Mouse (Mus musculus): ENCODE measurements around the gene Rspry1. TPM values are rescaled to one million over a fixed set of nuclear protein-coding genes. Genes with fewer than 3 reads are reported as not detected.

The Rspry1 gene
- polyA plus RNA-seq, 1 experiment from 2014 or later, result 29.5 TPM

DNA sequence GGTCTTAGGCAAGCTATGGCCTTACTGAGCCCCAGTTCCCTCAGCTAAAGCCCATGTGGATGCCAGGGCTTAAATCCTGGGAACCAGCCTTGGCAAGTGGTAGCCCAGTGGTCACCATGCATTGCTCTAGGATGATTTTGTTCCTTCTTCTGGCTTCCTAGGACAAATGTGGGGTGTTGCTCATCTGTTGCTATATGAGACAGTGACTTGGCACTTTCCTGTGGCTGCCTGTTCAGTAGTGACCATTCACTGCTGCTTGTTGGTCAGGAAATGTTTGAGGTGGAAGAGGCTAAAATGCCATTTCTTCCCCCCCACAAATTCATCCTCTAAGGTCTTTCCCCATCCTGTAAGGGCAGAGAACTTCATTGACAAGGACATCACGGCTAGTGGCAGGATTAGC is 32.3 kb upstream of the Rspry1 start:
- no peak overlapping the region for H3K27ac ChIP-seq (ENCODE audit: low read length)
- peaks cover 5% of the 10 kb centered on the region for H3K36me3 ChIP-seq (ENCODE audit: control insufficient read depth, insufficient read depth, low read length)
- no peaks in the 10 kb centered on the region for H3K27me3 ChIP-seq (replicated peaks; ENCODE audit: control insufficient read depth, insufficient read depth, low read length)
- no peak overlapping the region for H3K9ac ChIP-seq (ENCODE audit: low read depth, low read length)
- H3K4me3 ChIP-seq (ENCODE audit: low read length), result no peak overlapping the region
- ATAC-seq, result no peak
- WGBS, result 75% methylated on average over 1 of the region's 1 CpGs
- no peak overlapping the region for H3K4me2 ChIP-seq (ENCODE audit: low read depth, low read length)
- H3K4me1 ChIP-seq (ENCODE audit: control insufficient read depth, insufficient read depth, low read length), result no peaks in the 10 kb centered on the region
- no peaks in the 10 kb centered on the region for H3K9me3 ChIP-seq (ENCODE audit: control insufficient read depth, low read length)

DNA sequence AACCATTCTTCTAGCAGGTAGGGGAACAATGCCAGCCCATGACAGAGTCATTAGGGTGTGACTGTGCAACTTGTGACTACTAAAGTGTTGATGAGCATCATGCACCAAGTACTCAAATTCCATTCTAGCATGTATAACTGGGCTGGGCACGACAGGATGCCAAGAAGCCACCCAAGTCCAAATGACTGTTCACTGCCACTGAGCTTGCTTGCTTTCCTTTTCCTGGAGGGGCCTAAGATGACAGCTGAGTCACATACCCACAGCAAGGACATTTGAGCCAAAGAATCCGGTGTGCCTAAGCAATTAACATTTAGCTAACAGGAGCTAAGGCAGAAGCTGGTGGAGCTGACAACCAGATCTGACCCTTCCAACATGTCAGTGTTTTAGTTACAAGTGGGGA is 29.8 kb upstream of the Rspry1 start:
- Histone ChIP-seq H3K4me2 (ENCODE audit: low read depth, low read length) (no peak overlapping the region), H3K4me3 (ENCODE audit: low read length) (no peak overlapping the region), H3K9me3 (ENCODE audit: control insufficient read depth, low read length) (no peaks in the 10 kb centered on the region), H3K36me3 (ENCODE audit: control insufficient read depth, insufficient read depth, low read length) (peaks cover 7% of the 10 kb centered on the region), H3K9ac (ENCODE audit: low read depth, low read length) (no peak overlapping the region), H3K27me3 (replicated peaks; ENCODE audit: control insufficient read depth, insufficient read depth, low read length) (no peaks in the 10 kb centered on the region), H3K4me1 (ENCODE audit: control insufficient read depth, insufficient read depth, low read length) (no peaks in the 10 kb centered on the region), H3K27ac (ENCODE audit: low read length) (no peak overlapping the region)
- WGBS, result 83% methylated on average over 2 of the region's 2 CpGs
- ATAC-seq, result no peak

DNA sequence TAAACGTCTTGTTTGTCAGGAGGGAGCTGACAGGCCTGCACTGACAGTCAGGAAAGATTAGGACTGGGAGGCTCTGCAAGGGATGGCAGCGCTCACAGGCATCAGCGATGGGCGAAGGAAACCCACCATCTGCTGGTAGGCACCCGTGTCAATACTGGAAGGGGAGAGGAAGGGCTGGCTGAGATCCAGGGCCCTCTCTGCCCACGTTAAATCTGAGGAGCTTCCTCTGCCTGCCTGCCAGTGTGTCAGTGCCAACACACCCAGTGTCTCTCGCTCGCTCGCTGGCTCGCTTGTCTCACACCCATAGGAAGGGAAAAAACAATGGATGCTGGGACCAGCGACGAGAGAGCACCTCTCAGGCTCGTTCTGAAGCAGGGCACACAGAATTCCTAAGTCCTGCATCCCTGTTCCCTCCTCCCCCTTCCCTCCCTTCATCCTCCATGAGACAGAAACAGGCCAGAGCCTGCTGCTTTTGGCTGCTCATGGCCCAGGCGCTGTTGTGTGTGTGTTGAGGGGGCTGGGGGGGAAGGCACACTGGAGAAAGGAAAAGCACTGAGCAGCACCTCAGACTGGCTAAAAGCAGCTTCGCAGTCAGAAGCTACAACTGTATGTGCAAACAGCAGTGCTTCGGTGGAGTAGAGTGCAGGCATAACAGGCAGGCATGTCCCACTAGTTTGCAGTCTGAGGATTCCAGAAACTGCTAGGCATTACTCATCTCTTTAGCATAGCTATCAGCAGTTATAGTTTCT is 27.4 kb upstream of the Rspry1 start:
- H3K9ac ChIP-seq (ENCODE audit: low read depth, low read length), result no peak overlapping the region
- H3K27me3 ChIP-seq (replicated peaks; ENCODE audit: control insufficient read depth, insufficient read depth, low read length), result no peaks in the 10 kb centered on the region
- 82% methylated on average over 16 of the region's 16 CpGs for WGBS
- H3K4me1 ChIP-seq (ENCODE audit: control insufficient read depth, insufficient read depth, low read length), result no peaks in the 10 kb centered on the region
- ATAC-seq, result no peak
- H3K36me3 ChIP-seq (ENCODE audit: control insufficient read depth, insufficient read depth, low read length), result peaks cover 7% of the 10 kb centered on the region
- no peak overlapping the region for H3K27ac ChIP-seq (ENCODE audit: low read length)
- no peaks in the 10 kb centered on the region for H3K9me3 ChIP-seq (ENCODE audit: control insufficient read depth, low read length)
- no peak overlapping the region for H3K4me2 ChIP-seq (ENCODE audit: low read depth, low read length)
- H3K4me3 ChIP-seq (ENCODE audit: low read length), result no peak overlapping the region

DNA sequence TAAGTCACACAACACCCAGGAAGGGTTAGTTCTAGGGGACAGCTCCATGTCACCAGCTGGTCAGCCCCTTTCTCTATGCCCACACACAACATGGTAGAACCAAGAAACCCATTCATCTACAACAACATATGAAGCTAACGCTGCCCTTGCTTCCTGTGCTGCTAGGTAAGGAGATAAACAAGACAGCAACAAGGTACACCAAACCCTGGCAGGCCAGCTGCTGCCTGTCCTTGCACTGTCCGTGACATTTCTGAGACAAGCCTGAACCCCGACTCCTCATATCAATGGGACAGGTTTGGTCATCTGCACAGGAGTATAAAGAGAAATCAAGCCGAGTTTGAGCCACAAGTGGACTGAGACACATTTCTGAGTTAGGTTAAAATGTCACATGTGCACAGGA is 26.6 kb upstream of the Rspry1 start:
- Histone ChIP-seq H3K4me3 (ENCODE audit: low read length) (no peak overlapping the region), H3K27ac (ENCODE audit: low read length) (no peak overlapping the region), H3K4me2 (ENCODE audit: low read depth, low read length) (no peak overlapping the region), H3K27me3 (replicated peaks; ENCODE audit: control insufficient read depth, insufficient read depth, low read length) (no peaks in the 10 kb centered on the region), H3K9ac (ENCODE audit: low read depth, low read length) (no peak overlapping the region), H3K9me3 (ENCODE audit: control insufficient read depth, low read length) (no peaks in the 10 kb centered on the region), H3K36me3 (ENCODE audit: control insufficient read depth, insufficient read depth, low read length) (peaks cover 7% of the 10 kb centered on the region), H3K4me1 (ENCODE audit: control insufficient read depth, insufficient read depth, low read length) (no peaks in the 10 kb centered on the region)
- ATAC-seq, result no peak
- 90% methylated on average over 4 of the region's 4 CpGs for WGBS

DNA sequence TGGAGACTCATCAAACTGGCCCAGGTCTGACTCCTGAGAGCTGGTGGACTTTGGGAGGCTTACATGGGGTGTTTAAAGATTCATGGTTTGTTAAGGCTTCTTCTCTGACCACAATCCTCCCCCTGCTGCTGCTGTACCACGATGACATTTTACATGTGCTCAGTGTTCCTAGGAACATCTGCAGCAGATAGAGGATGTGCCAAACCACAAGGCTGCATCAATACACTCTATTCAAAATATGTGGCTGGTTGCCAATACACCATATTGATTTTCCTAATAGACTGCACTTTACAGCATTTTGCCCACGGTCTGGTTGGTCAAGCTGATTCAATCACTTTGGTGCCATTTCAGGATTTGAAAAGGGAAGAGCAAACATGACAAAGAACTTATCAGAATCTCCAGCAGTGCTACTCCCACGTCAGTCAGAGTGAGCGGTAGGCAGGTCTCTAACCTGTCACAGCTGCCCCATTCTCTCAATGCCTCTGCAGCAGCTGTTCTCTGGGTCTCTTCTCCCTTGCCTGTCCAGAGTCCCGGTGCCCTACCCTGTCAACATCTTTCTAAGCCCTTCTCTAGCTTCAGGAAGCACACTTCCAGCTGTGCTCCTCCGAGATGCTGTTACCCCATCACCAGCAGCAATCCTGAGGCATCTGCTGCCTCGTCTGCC is 19.8 kb upstream of the Rspry1 start:
- 77% methylated on average over 7 of the region's 7 CpGs for WGBS
- H3K27ac ChIP-seq (ENCODE audit: low read length), result no peak overlapping the region
- H3K4me1 ChIP-seq (ENCODE audit: control insufficient read depth, insufficient read depth, low read length), result no peaks in the 10 kb centered on the region
- H3K9ac ChIP-seq (ENCODE audit: low read depth, low read length), result no peak overlapping the region
- H3K4me2 ChIP-seq (ENCODE audit: low read depth, low read length), result no peak overlapping the region
- no peak overlapping the region for H3K4me3 ChIP-seq (ENCODE audit: low read length)
- no peaks in the 10 kb centered on the region for H3K9me3 ChIP-seq (ENCODE audit: control insufficient read depth, low read length)
- H3K27me3 ChIP-seq (replicated peaks; ENCODE audit: control insufficient read depth, insufficient read depth, low read length), result no peaks in the 10 kb centered on the region
- H3K36me3 ChIP-seq (ENCODE audit: control insufficient read depth, insufficient read depth, low read length), result peaks cover 12% of the 10 kb centered on the region; the same call in 1 of the 2 replicates
- no peak for ATAC-seq

DNA sequence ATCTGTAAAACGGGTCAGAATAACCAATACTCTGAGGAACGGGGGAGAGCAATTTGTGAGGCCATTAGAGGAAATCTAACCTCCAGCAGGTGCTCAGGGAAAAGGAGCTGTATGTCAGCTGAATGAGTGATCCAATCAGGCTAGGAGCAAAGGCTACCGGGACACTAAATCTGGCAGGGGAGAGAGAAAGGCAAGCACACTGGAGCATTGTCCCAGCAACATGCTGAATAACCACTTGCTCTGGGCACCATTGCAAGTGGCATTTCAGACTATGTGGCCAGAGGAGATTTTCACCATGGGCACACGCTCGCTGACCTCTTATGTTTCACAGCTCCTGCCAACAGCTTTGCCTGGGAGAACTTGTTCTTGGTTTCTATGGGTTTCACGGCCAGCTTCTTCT is 19.2 kb upstream of the Rspry1 start:
- H3K4me3 ChIP-seq (ENCODE audit: low read length), result no peak overlapping the region
- 85% methylated on average over 6 of the region's 6 CpGs for WGBS
- no peak overlapping the region for H3K27ac ChIP-seq (ENCODE audit: low read length)
- no peak for ATAC-seq
- no peak overlapping the region for H3K4me2 ChIP-seq (ENCODE audit: low read depth, low read length)
- H3K36me3 ChIP-seq (ENCODE audit: control insufficient read depth, insufficient read depth, low read length), result peaks cover 12% of the 10 kb centered on the region; the same call in 1 of the 2 replicates
- H3K4me1 ChIP-seq (ENCODE audit: control insufficient read depth, insufficient read depth, low read length), result no peaks in the 10 kb centered on the region
- no peak overlapping the region for H3K9ac ChIP-seq (ENCODE audit: low read depth, low read length)
- H3K27me3 ChIP-seq (replicated peaks; ENCODE audit: control insufficient read depth, insufficient read depth, low read length), result no peaks in the 10 kb centered on the region
- no peaks in the 10 kb centered on the region for H3K9me3 ChIP-seq (ENCODE audit: control insufficient read depth, low read length)

DNA sequence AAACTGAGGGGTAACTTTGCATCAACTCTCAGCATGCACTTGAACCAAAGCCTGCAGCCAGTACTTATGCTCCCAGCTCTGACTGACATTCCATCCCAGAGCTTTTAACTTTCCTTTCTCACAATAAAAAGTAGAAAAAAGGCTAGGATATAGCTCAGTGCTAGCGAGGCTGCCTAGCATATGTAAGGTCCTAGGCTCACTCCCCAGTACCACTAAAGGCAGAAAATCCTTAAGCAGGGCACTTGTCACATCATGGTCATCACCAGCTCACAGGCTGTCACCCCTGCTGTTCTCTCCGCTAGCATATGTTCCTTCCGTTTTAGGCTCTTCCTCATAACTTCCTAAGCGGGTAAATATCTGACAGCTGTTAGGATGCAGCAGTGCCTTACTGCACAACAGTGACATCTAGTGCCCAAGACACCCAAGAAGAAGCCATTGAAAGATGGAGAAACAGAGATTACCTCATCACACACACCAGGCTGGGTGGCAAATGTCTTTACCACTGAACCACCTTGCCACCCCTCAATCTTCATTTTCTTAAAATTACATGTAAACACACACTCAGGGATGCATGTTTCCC is 17.4 kb upstream of the Rspry1 start:
- no peak for ATAC-seq
- Histone ChIP-seq H3K9me3 (ENCODE audit: control insufficient read depth, low read length) (no peaks in the 10 kb centered on the region), H3K27me3 (replicated peaks; ENCODE audit: control insufficient read depth, insufficient read depth, low read length) (no peaks in the 10 kb centered on the region), H3K9ac (ENCODE audit: low read depth, low read length) (no peak overlapping the region), H3K4me3 (ENCODE audit: low read length) (no peak overlapping the region), H3K36me3 (ENCODE audit: control insufficient read depth, insufficient read depth, low read length) (peaks cover 12% of the 10 kb centered on the region; the same call in 1 of the 2 replicates), H3K27ac (ENCODE audit: low read length) (no peak overlapping the region), H3K4me2 (ENCODE audit: low read depth, low read length) (no peak overlapping the region), H3K4me1 (ENCODE audit: control insufficient read depth, insufficient read depth, low read length) (no peaks in the 10 kb centered on the region)
- 41% methylated on average over 4 of the region's 4 CpGs for WGBS

DNA sequence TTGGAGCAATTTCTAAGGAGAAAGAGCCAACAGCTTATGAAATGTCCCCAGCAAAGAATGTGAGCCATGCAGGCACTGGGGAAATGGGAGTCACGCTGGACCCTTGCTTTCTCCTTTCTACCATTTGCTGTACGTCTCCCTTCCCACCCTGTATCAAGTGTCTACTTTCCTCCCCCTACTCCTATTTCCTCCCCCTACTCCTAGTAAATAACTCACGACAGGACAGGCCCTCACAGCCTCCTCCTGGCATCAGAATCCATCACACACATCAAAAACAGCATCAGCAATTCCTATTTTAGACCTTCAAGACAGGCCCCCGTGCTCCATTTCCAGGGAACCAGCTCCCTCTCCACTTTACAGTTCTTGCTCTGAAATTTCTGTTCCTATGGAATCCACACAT is 10.0 kb upstream of the Rspry1 start:
- no peak for ATAC-seq
- H3K27me3 ChIP-seq (replicated peaks; ENCODE audit: control insufficient read depth, insufficient read depth, low read length), result no peaks in the 10 kb centered on the region
- H3K4me2 ChIP-seq (ENCODE audit: low read depth, low read length), result no peak overlapping the region
- H3K4me1 ChIP-seq (ENCODE audit: control insufficient read depth, insufficient read depth, low read length), result no peaks in the 10 kb centered on the region
- H3K27ac ChIP-seq (ENCODE audit: low read length), result no peak overlapping the region
- no peaks in the 10 kb centered on the region for H3K36me3 ChIP-seq (ENCODE audit: control insufficient read depth, insufficient read depth, low read length)
- H3K4me3 ChIP-seq (ENCODE audit: low read length), result no peak overlapping the region
- WGBS, result 87% methylated on average over 4 of the region's 4 CpGs
- no peaks in the 10 kb centered on the region for H3K9me3 ChIP-seq (ENCODE audit: control insufficient read depth, low read length)
- H3K9ac ChIP-seq (ENCODE audit: low read depth, low read length), result no peak overlapping the region

DNA sequence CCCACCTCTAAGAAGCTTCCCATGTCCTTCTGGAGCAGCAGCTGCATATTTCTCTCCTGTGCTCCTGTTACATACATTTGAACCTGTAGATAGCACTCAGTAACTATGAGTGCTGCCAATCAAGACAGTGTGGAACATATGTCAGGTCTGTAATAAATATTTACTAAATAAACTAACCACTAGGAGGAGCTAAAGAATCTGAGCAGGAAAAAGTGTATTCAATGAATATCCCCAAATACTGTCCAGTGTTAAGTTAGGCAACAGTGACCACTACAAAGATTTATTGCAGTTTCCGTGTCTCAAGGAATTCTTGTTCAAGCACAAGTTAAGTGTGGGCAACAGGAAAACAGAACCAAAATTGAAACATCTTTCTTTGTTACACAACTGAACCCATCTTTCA is 7.5 kb upstream of the Rspry1 start:
- H3K27ac ChIP-seq (ENCODE audit: low read length), result no peak overlapping the region
- H3K4me2 ChIP-seq (ENCODE audit: low read depth, low read length), result no peak overlapping the region
- H3K9ac ChIP-seq (ENCODE audit: low read depth, low read length), result no peak overlapping the region
- H3K4me3 ChIP-seq (ENCODE audit: low read length), result no peak overlapping the region
- no peaks in the 10 kb centered on the region for H3K27me3 ChIP-seq (replicated peaks; ENCODE audit: control insufficient read depth, insufficient read depth, low read length)
- no peaks in the 10 kb centered on the region for H3K4me1 ChIP-seq (ENCODE audit: control insufficient read depth, insufficient read depth, low read length)
- ATAC-seq, result no peak
- no peaks in the 10 kb centered on the region for H3K36me3 ChIP-seq (ENCODE audit: control insufficient read depth, insufficient read depth, low read length)
- no peaks in the 10 kb centered on the region for H3K9me3 ChIP-seq (ENCODE audit: control insufficient read depth, low read length)
- WGBS, result 50% methylated on average over 1 of the region's 1 CpGs

Data from intestine, embryonic 16.5 days (tissue).